Mouse (Mus musculus): ENCODE measurements around the gene Rpl29. TPM values are rescaled to one million over a fixed set of nuclear protein-coding genes. Genes with fewer than 3 reads are reported as not detected.

Gene Rpl29
- polyA plus RNA-seq, 1 experiment from 2014 or later, result 847 TPM

- no peaks in the 10 kb centered on the region for H3K9me3 ChIP-seq (ENCODE audit: control insufficient read depth, low read length)
- ATAC-seq (ENCODE audit: low FRiP score, low TSS enrichment) (no peak), DNase-seq (ENCODE audit: low spot score) (no peak)
- no peak overlapping the region for H3K27ac ChIP-seq (replicated peaks)
- H3K4me3 ChIP-seq (ENCODE audit: low read depth, low read length), result no peak overlapping the region
- no peak overlapping the region for H3K4me2 ChIP-seq (replicated peaks; ENCODE audit: low read depth)
- no peaks in the 10 kb centered on the region for H3K36me3 ChIP-seq (ENCODE audit: control insufficient read depth, insufficient read depth, low read length)
- TF ChIP-seq CTCF (IDR thresholded peaks at IDR 0.05; ENCODE audit: low read depth), result no peak
- TF ChIP-seq EP300 (optimal IDR thresholded peaks at IDR 0.05), result no peak
- 76% methylated on average over 18 of the region's 18 CpGs for WGBS
- 0 out of 2 replicates have a peak, but pooled peaks cover 2% of the 10 kb centered on the region for H3K4me1 ChIP-seq (replicated peaks; ENCODE audit: control insufficient read depth, insufficient read depth)
- H3K9ac ChIP-seq (ENCODE audit: low read length), result no peak overlapping the region
- no peaks in the 10 kb centered on the region for H3K27me3 ChIP-seq (ENCODE audit: control insufficient read depth, insufficient read depth, low read length)
Measured at GRCm38 (mm10) chr9:106460401-106461025, 31.3 kb downstream of the Rpl29 start.

GRCm38 (mm10) chr9:106461026-106461415 is 31.8 kb downstream of the Rpl29 start:
- Histone ChIP-seq H3K4me3 (ENCODE audit: low read depth, low read length) (no peak overlapping the region), H3K4me1 (replicated peaks; ENCODE audit: control insufficient read depth, insufficient read depth) (0 out of 2 replicates have a peak, but pooled peaks cover 2% of the 10 kb centered on the region), H3K4me2 (replicated peaks; ENCODE audit: low read depth) (no peak overlapping the region), H3K27me3 (ENCODE audit: control insufficient read depth, insufficient read depth, low read length) (peaks cover 2% of the 10 kb centered on the region; the same call in 1 of the 2 replicates), H3K9me3 (ENCODE audit: control insufficient read depth, low read length) (no peaks in the 10 kb centered on the region), H3K36me3 (ENCODE audit: control insufficient read depth, insufficient read depth, low read length) (no peaks in the 10 kb centered on the region), H3K9ac (ENCODE audit: low read length) (no peak overlapping the region), H3K27ac (replicated peaks) (no peak overlapping the region)
- ATAC-seq (ENCODE audit: low FRiP score, low TSS enrichment) (no peak), DNase-seq (ENCODE audit: low spot score) (no peak)
- 88% methylated on average over 9 of the region's 9 CpGs for WGBS
- no peak for TF ChIP-seq CTCF (IDR thresholded peaks at IDR 0.05; ENCODE audit: low read depth)
- TF ChIP-seq EP300 (optimal IDR thresholded peaks at IDR 0.05), result no peak

- Histone ChIP-seq H3K9me3 (ENCODE audit: control insufficient read depth, low read length) (no peaks in the 10 kb centered on the region), H3K27me3 (ENCODE audit: control insufficient read depth, insufficient read depth, low read length) (peaks cover 2% of the 10 kb centered on the region; the same call in 1 of the 2 replicates), H3K4me2 (replicated peaks; ENCODE audit: low read depth) (no peak overlapping the region), H3K27ac (replicated peaks) (no peak overlapping the region), H3K9ac (ENCODE audit: low read length) (no peak overlapping the region), H3K36me3 (ENCODE audit: control insufficient read depth, insufficient read depth, low read length) (no peaks in the 10 kb centered on the region), H3K4me1 (replicated peaks; ENCODE audit: control insufficient read depth, insufficient read depth) (no peaks in the 10 kb centered on the region), H3K4me3 (ENCODE audit: low read depth, low read length) (no peak overlapping the region)
- WGBS, result 88% methylated on average over 16 of the region's 16 CpGs
- no peak for ATAC-seq (ENCODE audit: low FRiP score, low TSS enrichment)
- TF ChIP-seq EP300 (optimal IDR thresholded peaks at IDR 0.05) (no peak), CTCF (IDR thresholded peaks at IDR 0.05; ENCODE audit: low read depth) (no peak)
- no peak for DNase-seq (ENCODE audit: low spot score)
Measured at GRCm38 (mm10) chr9:106461641-106462429, 32.6 kb downstream of the Rpl29 start.

- WGBS, result 92% methylated on average over 12 of the region's 12 CpGs
- Histone ChIP-seq H3K4me3 (ENCODE audit: low read depth, low read length) (no peak overlapping the region), H3K9me3 (ENCODE audit: control insufficient read depth, low read length) (no peaks in the 10 kb centered on the region), H3K27ac (replicated peaks) (no peak overlapping the region), H3K4me2 (replicated peaks; ENCODE audit: low read depth) (no peak overlapping the region), H3K4me1 (replicated peaks; ENCODE audit: control insufficient read depth, insufficient read depth) (no peaks in the 10 kb centered on the region), H3K9ac (ENCODE audit: low read length) (no peak overlapping the region), H3K27me3 (ENCODE audit: control insufficient read depth, insufficient read depth, low read length) (peaks cover 2% of the 10 kb centered on the region; the same call in 1 of the 2 replicates), H3K36me3 (ENCODE audit: control insufficient read depth, insufficient read depth, low read length) (no peaks in the 10 kb centered on the region)
- TF ChIP-seq CTCF (IDR thresholded peaks at IDR 0.05; ENCODE audit: low read depth) (no peak), EP300 (optimal IDR thresholded peaks at IDR 0.05) (no peak)
- DNase-seq (ENCODE audit: low spot score) (no peak), ATAC-seq (ENCODE audit: low FRiP score, low TSS enrichment) (no peak)
Measured at GRCm38 (mm10) chr9:106462430-106462800, 33.2 kb downstream of the Rpl29 start.

GRCm38 (mm10) chr9:106463122-106464063 is 34.1 kb downstream of the Rpl29 start:
- H3K36me3 ChIP-seq (ENCODE audit: control insufficient read depth, insufficient read depth, low read length), result no peaks in the 10 kb centered on the region
- ATAC-seq (ENCODE audit: low FRiP score, low TSS enrichment) (no peak), DNase-seq (ENCODE audit: low spot score) (no peak)
- 89% methylated on average over 21 of the region's 21 CpGs for WGBS
- TF ChIP-seq CTCF (IDR thresholded peaks at IDR 0.05; ENCODE audit: low read depth) (no peak), EP300 (optimal IDR thresholded peaks at IDR 0.05) (no peak)
- H3K9ac ChIP-seq (ENCODE audit: low read length), result no peak overlapping the region
- no peak overlapping the region for H3K4me3 ChIP-seq (ENCODE audit: low read depth, low read length)
- H3K9me3 ChIP-seq (ENCODE audit: control insufficient read depth, low read length), result no peaks in the 10 kb centered on the region
- no peak overlapping the region for H3K4me2 ChIP-seq (replicated peaks; ENCODE audit: low read depth)
- no peaks in the 10 kb centered on the region for H3K4me1 ChIP-seq (replicated peaks; ENCODE audit: control insufficient read depth, insufficient read depth)
- H3K27ac ChIP-seq (replicated peaks), result no peak overlapping the region
- H3K27me3 ChIP-seq (ENCODE audit: control insufficient read depth, insufficient read depth, low read length), result peaks cover 2% of the 10 kb centered on the region; the same call in 1 of the 2 replicates
